Comparison of ENCODE assay signal across 29 mouse cellular contexts in genomic region chr10:21961111-21961510, GRCm38 (mm10).
A peak's percentile ranks its signal among the peaks of the same experiment; 100 is the strongest.
DNase-seq lines count a peak whose midpoint lies in the region; ATAC-seq and TF ChIP-seq lines count a peak whose summit lies in the region.
"Had no signal": no experiment of that assay in that cellular context is flagged by ENCODE, and none has a peak within 500 bp of the region (broad histone marks: within the 10 kb centered on the region; RNA-seq: fewer than 3 reads in every experiment).

No protein-coding gene starts in this region.

- H3K4me2 ChIP-seq in kidney, embryonic 15.5 days, result no peak overlapping the region
- H3K4me2 ChIP-seq: embryonic facial prominence, embryonic 13.5 days; forebrain, embryonic 12.5 days; forebrain, embryonic 15.5 days; heart, embryonic 13.5 days; hindbrain, embryonic 14.5 days had no signal

- no peak for ATAC-seq in kidney, embryonic 15.5 days (replicated peaks; ENCODE audit: low FRiP score)
- ATAC-seq: activated CD4-positive, CD25-positive, alpha-beta regulatory T cell, adult 4 months; forebrain, embryonic 15.5 days; hindbrain, postnatal 0 days had no signal

- 74% methylated on average over 2 of the region's 2 CpGs for WGBS in lung, adult 2 months
- 80% methylated on average over 2 of the region's 2 CpGs for WGBS in kidney, embryonic 15.5 days

- H3K27ac ChIP-seq in kidney, embryonic 15.5 days, result no peak overlapping the region
- H3K27ac ChIP-seq: embryonic facial prominence, embryonic 10.5 days; embryonic facial prominence, embryonic 13.5 days; forebrain, embryonic 12.5 days; forebrain, embryonic 15.5 days; heart, adult 2 months; heart, embryonic 10.5 days; heart, embryonic 13.5 days; hindbrain, embryonic 14.5 days; hindbrain, postnatal 0 days had no signal

- TF ChIP-seq CTCF in lung, adult 2 months (IDR thresholded peaks at IDR 0.05; ENCODE audit: insufficient read depth, low read length), result no peak

- no peaks in the 10 kb centered on the region for H3K27me3 ChIP-seq in kidney, embryonic 15.5 days
- H3K27me3 ChIP-seq: CH12.LX; embryonic facial prominence, embryonic 13.5 days; forebrain, embryonic 12.5 days; forebrain, embryonic 15.5 days; heart, embryonic 13.5 days had no signal

- no peak for TF ChIP-seq POLR2A in lung, adult 2 months (IDR thresholded peaks at IDR 0.05; ENCODE audit: borderline replicate concordance, extremely low read depth, low read depth, low read length)

- H3K9ac ChIP-seq in kidney, embryonic 15.5 days, result no peak overlapping the region
- H3K9ac ChIP-seq: embryonic facial prominence, embryonic 13.5 days; forebrain, embryonic 12.5 days; forebrain, embryonic 15.5 days; heart, embryonic 13.5 days; hindbrain, embryonic 14.5 days had no signal

- no peaks in the 10 kb centered on the region for H3K36me3 ChIP-seq in kidney, embryonic 15.5 days
- H3K36me3 ChIP-seq: embryonic facial prominence, embryonic 10.5 days; embryonic facial prominence, embryonic 13.5 days; forebrain, embryonic 12.5 days; forebrain, embryonic 15.5 days; heart, embryonic 10.5 days; heart, embryonic 13.5 days had no signal

- H3K9me3 ChIP-seq in kidney, embryonic 15.5 days (replicated peaks), result no peaks in the 10 kb centered on the region
- H3K9me3 ChIP-seq: embryonic facial prominence, embryonic 10.5 days; embryonic facial prominence, embryonic 13.5 days; forebrain, embryonic 12.5 days; forebrain, embryonic 15.5 days; heart, embryonic 10.5 days; heart, embryonic 13.5 days had no signal

- H3K4me3 ChIP-seq in lung, adult 2 months (replicated peaks; ENCODE audit: extremely low read depth, low read depth, low read length), result no peak overlapping the region
- no peak overlapping the region for H3K4me3 ChIP-seq in kidney, embryonic 15.5 days (replicated peaks)
- H3K4me3 ChIP-seq: embryonic facial prominence, embryonic 10.5 days; embryonic facial prominence, embryonic 13.5 days; erythroblast, embryonic 14.5 days; forebrain, embryonic 12.5 days; forebrain, embryonic 15.5 days; heart, adult 2 months; heart, embryonic 10.5 days; heart, embryonic 13.5 days had no signal

- H3K4me1 ChIP-seq in lung, adult 2 months (ENCODE audit: control insufficient read depth, insufficient read depth, low read length), result no peaks in the 10 kb centered on the region; the same call in 1 of the 2 replicates
- H3K4me1 ChIP-seq in kidney, embryonic 15.5 days, result no peaks in the 10 kb centered on the region
- H3K4me1 ChIP-seq: embryonic facial prominence, embryonic 13.5 days; forebrain, embryonic 12.5 days; forebrain, embryonic 15.5 days had no signal

- peak; percentile 31 to 42 for DNase-seq in lung, adult 18-20 months
- DNase-seq in lung, postnatal 4 days, result no peak
- peak; percentile 39 for DNase-seq in lung, postnatal 25 days (ENCODE audit: low spot score)
- no peak for DNase-seq in lung, adult 2 months
- peak; percentile 55 for DNase-seq in lung, postnatal 36 days
- DNase-seq: adrenal gland, adult 8-10 months; adrenal gland, postnatal 25 days; B cell, adult 2 months; cerebellum, adult 11-12 months; cerebellum, adult 8-10 months; cerebellum, postnatal 10 days; cerebellum, postnatal 36 days; embryo, embryonic 11 days; gastrocnemius, postnatal 36 days; heart, adult 2 months; heart, postnatal 14 days; heart, postnatal 4 days had no signal

Comparison
In these comparisons a context has a peak if more than half of its experiments do, and no peak if none do; other contexts are left out.
1. DNase-seq: peak in lung, adult 18-20 months (2 of 2), lung, postnatal 25 days (single experiment) and lung, postnatal 36 days (single experiment); none in lung, postnatal 4 days (0 of 2) and lung, adult 2 months (single experiment).